Mouse (Mus musculus) CD4-positive helper T cell, adult 2 months (primary cell): Measurements from ENCODE around the gene Serp1.
A peak's percentile ranks its signal among the peaks of the same experiment; 100 is the strongest.

Experiments used
- DNase-seq: peaks from one replicate; pipeline ENCODE4 v3.0.0-alpha.2; 2012; ENCODE audit warnings: low read depth, missing footprints, low spot score

The Serp1 gene

GRCm38 (mm10) chr3:58525652-58526407, at the start of gene Serp1, which contains the start of gene Eif2a:
Gene Serp1, minus strand, starts transcription at chr3:58525892.
Gene Eif2a, plus strand, starts transcription at chr3:58525821.
- DNase-seq: peak; percentile 99

GRCm38 (mm10) chr3:58570821-58571220, 45.1 kb upstream of the Serp1 start:
- no peak for DNase-seq

- DNase-seq: no peak
Observed at GRCm38 (mm10) chr3:58561437-58561836, 35.7 kb upstream of the Serp1 start.

GRCm38 (mm10) chr3:58559887-58560286, 34.2 kb upstream of the Serp1 start:
- DNase-seq: no peak

- DNase-seq: no peak
Observed at GRCm38 (mm10) chr3:58556649-58557048, 31.0 kb upstream of the Serp1 start.

- DNase-seq: peak; percentile 69
Observed at GRCm38 (mm10) chr3:58552001-58552811, 26.5 kb upstream of the Serp1 start.

GRCm38 (mm10) chr3:58536573-58536972, 10.9 kb upstream of the Serp1 start:
- DNase-seq: no peak

GRCm38 (mm10) chr3:58526408-58526737, 681 bp upstream of the Serp1 start:
- DNase-seq: peak; percentile 30

GRCm38 (mm10) chr3:58525166-58525565, 526 bp downstream of the Serp1 start:
- no peak for DNase-seq

- DNase-seq: no peak
Observed at GRCm38 (mm10) chr3:58524246-58524645, 1.4 kb downstream of the Serp1 start.

- DNase-seq: no peak
Observed at GRCm38 (mm10) chr3:58523386-58523785, 2.3 kb downstream of the Serp1 start.

- DNase-seq: no peak
Observed at GRCm38 (mm10) chr3:58521361-58521760, 4.3 kb downstream of the Serp1 start.

GRCm38 (mm10) chr3:58520286-58520685, 5.4 kb downstream of the Serp1 start:
- no peak for DNase-seq

- DNase-seq: no peak
Observed at GRCm38 (mm10) chr3:58519536-58519935, 6.2 kb downstream of the Serp1 start.

GRCm38 (mm10) chr3:58518962-58519361, 6.7 kb downstream of the Serp1 start:
- DNase-seq: no peak

GRCm38 (mm10) chr3:58517800-58518199, 7.9 kb downstream of the Serp1 start:
- no peak for DNase-seq

- peak; percentile 59 for DNase-seq
Observed at GRCm38 (mm10) chr3:58517258-58517657, 8.4 kb downstream of the Serp1 start.

- peak; percentile 33 for DNase-seq
Observed at GRCm38 (mm10) chr3:58516602-58516976, 9.1 kb downstream of the Serp1 start.

- DNase-seq: no peak
Observed at GRCm38 (mm10) chr3:58515947-58516601, 9.6 kb downstream of the Serp1 start.

- DNase-seq: no peak
Observed at GRCm38 (mm10) chr3:58513483-58513882, 12.2 kb downstream of the Serp1 start.

GRCm38 (mm10) chr3:58512740-58513139, 13.0 kb downstream of the Serp1 start:
- no peak for DNase-seq

- DNase-seq: no peak
Observed at GRCm38 (mm10) chr3:58511581-58511980, 14.1 kb downstream of the Serp1 start.
